Mouse (Mus musculus) ES-E14 (cell line): ENCODE measurements around the gene Ctu2. TPM values are rescaled to one million over a fixed set of nuclear protein-coding genes. Genes with fewer than 3 reads are reported as not detected.

Experiments
- DNase-seq: peaks from one replicate; pipeline ENCODE4 v3.0.0-alpha.2; 2013; ENCODE audit warnings: low read depth, low spot score
- H3K27ac ChIP-seq: 2 replicates; pipeline ENCODE4 v1.5.1; 2012; ENCODE audit warnings: low read depth, mild to moderate bottlenecking, low read length, moderate library complexity, mixed read lengths; ENCODE audit not compliant: poor library complexity, insufficient read depth, severe bottlenecking
- H3K36me3 ChIP-seq: 2 replicates; pipeline ENCODE4 v1.6.1; 2012; ENCODE audit warnings: mild to moderate bottlenecking, low read length, moderate library complexity, mixed read lengths; ENCODE audit not compliant: control insufficient read depth, poor library complexity, insufficient read depth, severe bottlenecking
- H3K4me1 ChIP-seq, 2 experiments: fragments of 150-350 bp in 1 of 2; sonication (generic) in 1 of 2; 2 replicates each; pipeline ENCODE4 v1.6.1; 2012; ENCODE audit warnings: low read length in 2 of 2, mild to moderate bottlenecking in 1 of 2, mixed read lengths in 1 of 2; ENCODE audit not compliant: control insufficient read depth in 2 of 2, insufficient read depth in 2 of 2, poor library complexity in 1 of 2
- H3K4me3 ChIP-seq, 2 experiments: fragments of 150-350 bp in 1 of 2; sonication (generic) in 1 of 2; 2 replicates each; pipeline ENCODE4 v1.5.1; 2012; ENCODE audit warnings: low read length in 2 of 2, low read depth in 1 of 2, mild to moderate bottlenecking in 1 of 2, mixed read lengths in 1 of 2; ENCODE audit not compliant: insufficient read depth in 1 of 2, poor library complexity in 1 of 2, severe bottlenecking in 1 of 2
- H3K9ac ChIP-seq: 2 replicates; pipeline ENCODE4 v1.6.1; 2012; ENCODE audit warnings: low read depth, mild to moderate bottlenecking, low read length, mixed read lengths; ENCODE audit not compliant: poor library complexity, insufficient read depth, severe bottlenecking
- H3K9me3 ChIP-seq: fragments of 150-350 bp; sonication (generic); 2 replicates; pipeline ENCODE4 v1.6.1; 2012; ENCODE audit warnings: low read depth, mild to moderate bottlenecking, low read length; ENCODE audit not compliant: control insufficient read depth, insufficient read depth
- CHD2 ChIP-seq: IDR thresholded peaks from 2 replicates; pipeline ENCODE4 v1.6.1; 2014; ENCODE audit warnings: mild to moderate bottlenecking, low read depth, low read length, inconsistent platforms
- HCFC1 ChIP-seq: IDR thresholded peaks from 2 replicates; pipeline ENCODE4 v1.6.1; 2012; ENCODE audit warnings: low read length, inconsistent platforms, borderline replicate concordance; ENCODE audit not compliant: insufficient read depth
- MAFK ChIP-seq: IDR thresholded peaks from 2 replicates; pipeline ENCODE4 v1.6.1; 2014; ENCODE audit warnings: mild to moderate bottlenecking, low read depth, low read length, inconsistent platforms; ENCODE audit not compliant: insufficient read depth
- ZC3H11A ChIP-seq: IDR thresholded peaks from 2 replicates; pipeline ENCODE4 v1.6.1; 2012; ENCODE audit warnings: low read depth, mild to moderate bottlenecking, inconsistent platforms, low read length, borderline replicate concordance
- ZNF384 ChIP-seq: IDR thresholded peaks from 2 replicates; pipeline ENCODE4 v1.6.1; 2012; ENCODE audit warnings: low read depth, low read length, inconsistent platforms
- in situ Hi-C, 2 experiments: fragments of 600-800 bp; cut with MboI; formaldehyde crosslinking; loops; one replicate each; pipeline ENCODE4 v1.15.1; 2025; ENCODE audit warnings: low sequenced_read_pairs in 2 of 2, inconsistent platforms in 1 of 2; ENCODE audit not compliant: unreplicated experiment in 2 of 2
- total RNA-seq: library from RNA; depleted of rRNA; stranded (reverse); fragments of 300-350 nt; gene quantifications from 2 replicates; pipeline ENCODE4 v1.2.3, GENCODE M21; 2012

The Ctu2 gene
- total RNA-seq, 1 experiment = 79.8 TPM

GRCm38 (mm10) chr8:122433269-122433905 lies 42.6 kb upstream of the Ctu2 start:
- no peak overlapping the region; the same call in 1 of the 2 replicates for H3K27ac ChIP-seq
- peaks cover 3 to 33% of the 10 kb centered on the region in 2 experiments; a peak in 2 of 4 replicates for H3K4me1 ChIP-seq
- in situ Hi-C loops = no loop called here
- H3K4me3 ChIP-seq = peak overlapping the region in 1 of 2 experiments; percentile 74; a peak in 2 of 4 replicates
- no peaks in the 10 kb centered on the region for H3K9me3 ChIP-seq
- no peak overlapping the region for H3K9ac ChIP-seq
- no peak for DNase-seq
- H3K36me3 ChIP-seq = peaks cover 27% of the 10 kb centered on the region; the same call in 1 of the 2 replicates
- TF ChIP-seq CHD2 (no peak), ZC3H11A (no peak), HCFC1 (no peak), ZNF384 (no peak), MAFK (no peak)

- peaks cover 3 to 34% of the 10 kb centered on the region in 2 experiments; a peak in 2 of 4 replicates for H3K4me1 ChIP-seq
- in situ Hi-C loops = no loop called here
- no peak for TF ChIP-seq ZNF384
- no peak for TF ChIP-seq MAFK
- TF ChIP-seq CHD2 = no peak
- TF ChIP-seq ZC3H11A = no peak
- TF ChIP-seq HCFC1 = no peak
- no peaks in the 10 kb centered on the region for H3K9me3 ChIP-seq
- no peak overlapping the region for H3K9ac ChIP-seq
- H3K4me3 ChIP-seq = no peak overlapping the region
- H3K36me3 ChIP-seq = peaks cover 34% of the 10 kb centered on the region; the same call in 1 of the 2 replicates
- H3K27ac ChIP-seq = no peak overlapping the region
- DNase-seq = no peak
These were observed 40.6 kb upstream of the Ctu2 start for GRCm38 (mm10) chr8:122435375-122435774.

GRCm38 (mm10) chr8:122436146-122436545 lies 39.8 kb upstream of the Ctu2 start:
- no peak overlapping the region for H3K27ac ChIP-seq
- no peak for TF ChIP-seq ZC3H11A
- TF ChIP-seq HCFC1 = no peak
- TF ChIP-seq ZNF384 = no peak
- TF ChIP-seq MAFK = no peak
- TF ChIP-seq CHD2 = no peak
- H3K9ac ChIP-seq = no peak overlapping the region
- DNase-seq = no peak
- no peaks in the 10 kb centered on the region for H3K9me3 ChIP-seq
- peaks cover 3 to 34% of the 10 kb centered on the region in 2 experiments; a peak in 2 of 4 replicates for H3K4me1 ChIP-seq
- H3K4me3 ChIP-seq = no peak overlapping the region
- peaks cover 34% of the 10 kb centered on the region; the same call in 1 of the 2 replicates for H3K36me3 ChIP-seq
- in situ Hi-C loops = no loop called here

GRCm38 (mm10) chr8:122436586-122437125 lies 39.3 kb upstream of the Ctu2 start:
- DNase-seq = no peak
- peaks cover 34% of the 10 kb centered on the region; the same call in 1 of the 2 replicates for H3K36me3 ChIP-seq

More at GRCm38 (mm10) chr8:122436586-122437125, 39.3 kb upstream of the Ctu2 start:
- TF ChIP-seq HCFC1 = no peak
- TF ChIP-seq ZNF384 = no peak
- TF ChIP-seq MAFK = no peak
- no peak for TF ChIP-seq CHD2
- TF ChIP-seq ZC3H11A = no peak
- H3K9me3 ChIP-seq = no peaks in the 10 kb centered on the region
- H3K4me1 ChIP-seq = peaks cover 3 to 32% of the 10 kb centered on the region in 2 experiments; a peak in 2 of 4 replicates
- H3K4me3 ChIP-seq = no peak overlapping the region
- in situ Hi-C loops = no loop called here
- no peak overlapping the region for H3K27ac ChIP-seq
- no peak overlapping the region for H3K9ac ChIP-seq
